Mouse (Mus musculus) midbrain, embryonic 11.5 days (tissue): ENCODE measurements around the gene BC147527. TPM values are rescaled to one million over a fixed set of nuclear protein-coding genes. Genes with fewer than 3 reads are reported as not detected.
"Not testable (repeated sequence)": the region's sequence is repeated elsewhere in the genome, so short reads cannot be mapped to it uniquely, and the experiment has no call there.

Source experiments
- ATAC-seq: fragments of 200-750 bp; cut with Nextera tagmentation; 2 replicates; pipeline ENCODE4 v1.8.0; 2017; ENCODE audit warnings: moderate TSS enrichment, moderate library complexity; ENCODE audit not compliant: low FRiP score
- DNase-seq: peaks from one replicate; pipeline ENCODE4 v3.0.0; 2015; ENCODE audit warnings: low spot score; ENCODE audit errors: missing footprints
- H3K27ac ChIP-seq: fragments of 300-500 bp; sonication (generic); 2 replicates; pipeline ENCODE4 v1.5.1; 2014; ENCODE audit warnings: low read depth, low read length
- H3K27me3 ChIP-seq: fragments of 300-500 bp; sonication (generic); 2 replicates; pipeline ENCODE4 v1.6.1; 2014; ENCODE audit warnings: mild to moderate bottlenecking, low read length, moderate library complexity, mixed read lengths; ENCODE audit not compliant: control insufficient read depth, insufficient read depth
- H3K36me3 ChIP-seq: fragments of 300-500 bp; sonication (generic); 2 replicates; pipeline ENCODE4 v1.6.1; 2014; ENCODE audit warnings: mild to moderate bottlenecking, low read length, moderate library complexity, mixed read lengths; ENCODE audit not compliant: control insufficient read depth, insufficient read depth
- H3K4me1 ChIP-seq: fragments of 300-500 bp; sonication (generic); 2 replicates; pipeline ENCODE4 v1.6.1; 2014; ENCODE audit warnings: low read length; ENCODE audit not compliant: control insufficient read depth, insufficient read depth
- H3K4me2 ChIP-seq: fragments of 300-500 bp; sonication (generic); 2 replicates; pipeline ENCODE4 v1.6.1; 2014; ENCODE audit warnings: mild to moderate bottlenecking, moderate library complexity
- H3K4me3 ChIP-seq: fragments of 300-500 bp; sonication (generic); 2 replicates; pipeline ENCODE4 v1.5.1; 2014; ENCODE audit warnings: low read depth, low read length
- H3K9ac ChIP-seq: fragments of 300-500 bp; sonication (generic); 2 replicates; pipeline ENCODE4 v1.6.1; 2014; ENCODE audit warnings: low read length
- H3K9me3 ChIP-seq: fragments of 300-500 bp; sonication (generic); 2 replicates; pipeline ENCODE4 v1.6.1; 2016; ENCODE audit warnings: low read length; ENCODE audit not compliant: control insufficient read depth
- WGBS: fragments of 180-500 bp; shearing (Covaris S2); extraction: QIAGEN DNeasy Blood & Tissue Kit; methylation state at CpG from one replicate; pipeline ENCODE4 v1.1.7; 2014; 5-methylcytosine and 5-hydroxymethylcytosine counted together
- polyA plus RNA-seq: library from polyadenylated mRNA; unstranded; fragments of >200 nt; fragmentation: Nextera tagmentation; extraction: Ambion mirVana; gene quantifications from 2 replicates; pipeline ENCODE4 v1.2.1, GENCODE M21; 2014

BC147527 gene
- polyA plus RNA-seq, 1 experiment from 2014 or later, result not detected

GRCm38 (mm10) chr13:120310749-120311148, 10.6 kb downstream of the BC147527 start:
- Histone ChIP-seq H3K4me2 (no peak overlapping the region), H3K4me1 (no peaks in the 10 kb centered on the region), H3K9ac (no peak overlapping the region), H3K4me3 (no peak overlapping the region), H3K27ac (no peak overlapping the region), H3K9me3 (no peaks in the 10 kb centered on the region), H3K27me3 (no peaks in the 10 kb centered on the region), H3K36me3 (no peaks in the 10 kb centered on the region)
- no peak for ATAC-seq
- WGBS, result 81% methylated on average over 4 of the region's 4 CpGs
- no peak for DNase-seq

DNA sequence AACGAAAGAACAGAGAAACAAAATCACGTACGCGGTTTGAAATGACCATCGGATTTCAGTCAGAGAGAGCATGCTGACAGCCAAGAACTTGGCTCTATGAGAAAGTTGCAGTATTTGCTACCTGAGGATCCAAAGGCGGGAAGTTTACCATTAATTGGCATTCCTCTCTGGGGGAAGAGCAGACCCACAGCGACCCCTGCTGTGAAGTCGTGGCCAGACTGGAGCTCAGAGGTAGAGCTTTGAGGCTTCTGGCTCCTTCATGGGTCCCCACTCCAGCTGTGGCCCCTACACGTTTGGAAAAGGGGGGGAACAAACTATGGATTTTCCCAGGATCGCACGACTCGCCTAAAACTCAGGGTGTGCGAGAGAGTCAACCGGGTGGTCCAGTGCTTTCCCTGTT, 13.4 kb downstream of the BC147527 start:
- Histone ChIP-seq H3K27ac (no peak overlapping the region), H3K4me1 (no peaks in the 10 kb centered on the region), H3K4me2 (no peak overlapping the region), H3K4me3 (no peak overlapping the region), H3K9ac (no peak overlapping the region), H3K36me3 (no peaks in the 10 kb centered on the region), H3K27me3 (no peaks in the 10 kb centered on the region), H3K9me3 (no peaks in the 10 kb centered on the region)
- WGBS, result 48% methylated on average over 14 of the region's 14 CpGs
- DNase-seq (peak; percentile 84), ATAC-seq (peak; percentile 50; the same call in 1 of the 2 replicates)

DNA sequence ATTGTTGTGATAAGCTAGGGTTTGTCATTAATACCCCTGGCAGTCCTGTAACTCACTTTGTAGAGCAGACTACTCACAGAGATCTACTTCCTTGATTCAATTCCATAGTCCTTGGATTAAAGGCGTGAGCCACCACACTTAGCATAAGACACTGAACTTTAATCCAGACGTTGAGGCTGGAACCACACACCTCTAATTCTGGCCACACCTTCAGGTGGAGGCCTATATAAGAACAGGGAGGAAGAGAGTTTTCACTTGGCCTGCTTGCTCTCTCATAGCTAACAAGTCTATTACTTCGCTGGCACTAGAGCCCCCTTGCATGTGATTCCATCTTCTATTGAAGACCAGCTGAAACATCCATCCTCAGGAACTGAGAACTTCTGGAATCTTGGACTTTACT, 16.4 kb downstream of the BC147527 start, which contains the start of gene Tcstv3:
TSS of gene Tcstv3 (plus strand) at position 301 of the 400 bp plus-strand sequence.
- H3K36me3 ChIP-seq, H3K4me1 ChIP-seq, H3K27ac ChIP-seq, H3K4me3 ChIP-seq, H3K9ac ChIP-seq, H3K27me3 ChIP-seq, H3K9me3 ChIP-seq, ATAC-seq, H3K4me2 ChIP-seq, DNase-seq: not testable (repeated sequence)
- WGBS, result 71% methylated on average over 3 of the region's 3 CpGs

DNA sequence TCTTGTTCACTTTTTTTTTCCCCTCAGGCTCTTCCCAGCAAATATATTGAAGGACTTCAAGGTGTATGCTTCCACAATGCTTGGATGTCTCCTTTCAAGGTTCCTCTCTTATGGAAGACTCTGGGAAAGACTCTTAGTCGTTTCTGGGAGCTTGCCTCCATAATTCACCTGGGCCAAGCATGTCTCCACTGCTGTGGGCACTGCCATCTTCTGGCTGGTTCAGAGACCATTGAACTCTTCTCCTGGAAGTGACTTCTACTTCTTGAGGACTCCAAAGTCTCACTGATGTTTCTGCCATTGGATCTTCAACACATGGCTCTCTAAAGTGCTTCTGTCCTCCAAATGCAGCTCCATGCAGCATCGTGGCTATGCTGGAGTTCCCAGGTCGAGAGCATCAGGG, 20.0 kb downstream of the BC147527 start:
- Histone ChIP-seq H3K4me2 (no peak overlapping the region), H3K27me3 (no peaks in the 10 kb centered on the region), H3K36me3 (no peaks in the 10 kb centered on the region), H3K9me3 (no peaks in the 10 kb centered on the region), H3K4me1 (no peaks in the 10 kb centered on the region), H3K4me3 (no peak overlapping the region), H3K9ac (no peak overlapping the region), H3K27ac (no peak overlapping the region)
- ATAC-seq, result no peak
- no peak for DNase-seq
- 72% methylated on average over 3 of the region's 3 CpGs for WGBS

DNA sequence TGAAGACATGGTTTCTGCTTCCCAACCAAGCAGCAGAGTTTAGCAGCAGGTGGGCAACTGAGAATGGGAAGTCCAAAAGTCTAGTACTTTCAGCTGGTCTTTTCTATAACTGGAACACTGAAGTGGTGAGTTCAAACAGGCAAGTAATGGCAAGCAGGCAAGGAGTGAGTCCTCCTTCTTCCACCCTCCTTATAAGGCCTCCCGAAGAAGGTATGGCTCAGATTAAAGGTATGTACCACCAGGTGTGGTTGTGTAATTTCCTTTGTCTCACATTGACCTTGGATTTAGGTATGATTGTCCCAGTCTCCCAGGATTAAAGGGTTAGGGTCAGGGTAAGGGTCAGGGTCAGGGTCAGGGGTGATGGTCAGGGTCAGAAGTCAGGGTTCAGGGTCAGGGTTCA, 20.5 kb downstream of the BC147527 start:
- Histone ChIP-seq H3K27ac (no peak overlapping the region), H3K4me2 (no peak overlapping the region), H3K9me3 (no peaks in the 10 kb centered on the region), H3K4me3 (no peak overlapping the region), H3K27me3 (no peaks in the 10 kb centered on the region), H3K36me3 (no peaks in the 10 kb centered on the region), H3K9ac (no peak overlapping the region), H3K4me1 (no peaks in the 10 kb centered on the region)
- no peak for DNase-seq
- WGBS, result 92% methylated on average over 1 of the region's 1 CpGs
- no peak for ATAC-seq

Other genes with a start within 250 kb of the BC147527 start
- not detected in 2 replicates for gene Gm21188, start 248.2 kb upstream of the BC147527 start, polyA plus RNA-seq
- not detected in 2 replicates for gene Gm20767, start 160.1 kb upstream of the BC147527 start, polyA plus RNA-seq
- gene Gm21818, start 128.0 kb upstream of the BC147527 start, polyA plus RNA-seq, result not detected in 2 replicates
- not detected in 2 replicates for gene Gm21762, start 84.4 kb upstream of the BC147527 start, polyA plus RNA-seq
- not detected in 2 replicates for gene Gm21731, start 61.3 kb upstream of the BC147527 start, polyA plus RNA-seq
- gene AF067061, start 37.3 kb upstream of the BC147527 start, polyA plus RNA-seq, result not detected in 2 replicates
- gene Tcstv3, start 16.5 kb downstream of the BC147527 start, polyA plus RNA-seq, result not detected in 2 replicates